In genomic region chr9:44921123-44921468, GRCm38 (mm10) we compare ENCODE assay signal across 9 mouse cellular contexts. TPM values are rescaled to one million over a fixed set of nuclear protein-coding genes. Genes with fewer than 3 reads are reported as not detected.
DNase-seq lines count a peak whose midpoint lies in the region; ATAC-seq and TF ChIP-seq lines count a peak whose summit lies in the region.
"Had no signal": no experiment of that assay in that cellular context is flagged by ENCODE, and none has a peak within 500 bp of the region (broad histone marks: within the 10 kb centered on the region; RNA-seq: fewer than 3 reads in every experiment).

No protein-coding gene starts in this region.

- DNase-seq in heart, postnatal 25 days (ENCODE audit: low spot score): no peak
- DNase-seq in embryonic facial prominence, embryonic 14.5 days (ENCODE audit: low spot score): peak; percentile 88
- peak; percentile 85 for DNase-seq in hindbrain, postnatal 0 days (ENCODE audit: low spot score)
- peak; percentile 54 for DNase-seq in lung, postnatal 14 days
- DNase-seq in testis, postnatal 14 days (ENCODE audit: low spot score): peak; percentile 41
- no peak for DNase-seq in layer of hippocampus, postnatal 10 days (ENCODE audit: low spot score in 2 of 2)

- H3K27me3 ChIP-seq in heart, embryonic 11.5 days (ENCODE audit: control insufficient read depth, insufficient read depth, low read length): no peaks in the 10 kb centered on the region
- no peaks in the 10 kb centered on the region for H3K27me3 ChIP-seq in ES-Bruce4 (ENCODE audit: control insufficient read depth, insufficient read depth, low read length, poor library complexity, severe bottlenecking)
- no peaks in the 10 kb centered on the region for H3K27me3 ChIP-seq in embryonic facial prominence, embryonic 14.5 days (replicated peaks; ENCODE audit: control insufficient read depth, insufficient read depth, low read length)
- no peaks in the 10 kb centered on the region for H3K27me3 ChIP-seq in hindbrain, postnatal 0 days (ENCODE audit: insufficient read depth, low read length)

- H3K27ac ChIP-seq in heart, embryonic 11.5 days (ENCODE audit: low read depth, low read length): peak overlapping the region; percentile 90
- peak overlapping the region; percentile 89 for H3K27ac ChIP-seq in ES-Bruce4 (ENCODE audit: insufficient read depth, low read length)
- H3K27ac ChIP-seq in embryonic facial prominence, embryonic 14.5 days (replicated peaks; ENCODE audit: low read depth, low read length): peak overlapping the region; percentile 95
- peak overlapping the region; percentile 90 for H3K27ac ChIP-seq in hindbrain, postnatal 0 days

- no peaks in the 10 kb centered on the region for H3K9me3 ChIP-seq in heart, embryonic 11.5 days (replicated peaks; ENCODE audit: control insufficient read depth, low read length)
- no peaks in the 10 kb centered on the region for H3K9me3 ChIP-seq in ES-Bruce4 (replicated peaks; ENCODE audit: control insufficient read depth, insufficient read depth, low read length, poor library complexity, severe bottlenecking)
- H3K9me3 ChIP-seq in embryonic facial prominence, embryonic 14.5 days (ENCODE audit: control insufficient read depth, low read length): no peaks in the 10 kb centered on the region
- no peaks in the 10 kb centered on the region for H3K9me3 ChIP-seq in hindbrain, postnatal 0 days (ENCODE audit: low read length)

- H3K9ac ChIP-seq in heart, embryonic 11.5 days (ENCODE audit: low read depth, low read length): peak overlapping the region; percentile 99
- H3K9ac ChIP-seq in ES-Bruce4 (ENCODE audit: low read depth, poor library complexity, severe bottlenecking): peak overlapping the region; percentile 82
- H3K9ac ChIP-seq in embryonic facial prominence, embryonic 14.5 days (ENCODE audit: low read depth, low read length): peak overlapping the region; percentile 64
- peak overlapping the region; percentile 96 for H3K9ac ChIP-seq in hindbrain, postnatal 0 days (replicated peaks; ENCODE audit: low read length)

- peak overlapping the region; percentile 65 for H3K4me2 ChIP-seq in heart, embryonic 11.5 days
- H3K4me2 ChIP-seq in embryonic facial prominence, embryonic 14.5 days (ENCODE audit: low read depth, low read length): peak overlapping the region; percentile 83
- H3K4me2 ChIP-seq in hindbrain, postnatal 0 days (ENCODE audit: low read depth, low read length): peak overlapping the region; percentile 79

- no peak for TF ChIP-seq EP300 in ES-Bruce4 (IDR thresholded peaks at IDR 0.05; ENCODE audit: insufficient read depth, low read depth, low read length)

- no peak for TF ChIP-seq CTCF in ES-Bruce4 (IDR thresholded peaks at IDR 0.05; ENCODE audit: low read depth, low read length)
- no peak for TF ChIP-seq CTCF in hindbrain, postnatal 0 days (IDR thresholded peaks at IDR 0.05; ENCODE audit: low read depth)

- H3K4me1 ChIP-seq in heart, embryonic 11.5 days (ENCODE audit: control insufficient read depth, insufficient read depth, low read length): peaks cover 8% of the 10 kb centered on the region
- no peaks in the 10 kb centered on the region for H3K4me1 ChIP-seq in ES-Bruce4 (ENCODE audit: control insufficient read depth, insufficient read depth, low read length)
- peaks cover 7% of the 10 kb centered on the region for H3K4me1 ChIP-seq in embryonic facial prominence, embryonic 14.5 days (ENCODE audit: control insufficient read depth, insufficient read depth, low read length)
- peaks cover 6% of the 10 kb centered on the region; the same call in 1 of the 2 replicates for H3K4me1 ChIP-seq in hindbrain, postnatal 0 days (ENCODE audit: insufficient read depth, low read length)

- no peak for TF ChIP-seq POLR2A in ES-Bruce4 (IDR thresholded peaks at IDR 0.05; ENCODE audit: insufficient read depth, low read length)

- peak overlapping the region; percentile 97 for H3K4me3 ChIP-seq in heart, embryonic 11.5 days (ENCODE audit: low read depth, low read length)
- peak overlapping the region; percentile 74 for H3K4me3 ChIP-seq in ES-Bruce4 (ENCODE audit: low read depth, low read length)
- H3K4me3 ChIP-seq in embryonic facial prominence, embryonic 14.5 days (ENCODE audit: low read depth, low read length): peak overlapping the region; percentile 94
- peak overlapping the region; percentile 96 for H3K4me3 ChIP-seq in hindbrain, postnatal 0 days (ENCODE audit: low read length)

- under 1% methylated on average over 8 of the region's 8 CpGs for WGBS in heart, embryonic 11.5 days (ENCODE audit: insufficient replicate concordance)
- under 1% methylated on average over 8 of the region's 8 CpGs for WGBS in embryonic facial prominence, embryonic 14.5 days
- under 1% methylated on average over 8 of the region's 8 CpGs for WGBS in hindbrain, postnatal 0 days

- intact Hi-C loops in heart, postnatal 25 days (cut with DNase I): loop anchor here (2.0 kb wide), 1 partner anchor 40 kb away; the partner anchor contains the start of gene Kmt2a

- 0 out of 2 replicates have a peak, but pooled peaks have one; percentile 77 for ATAC-seq in heart, embryonic 11.5 days (replicated peaks; ENCODE audit: insufficient number of reproducible peaks, low FRiP score, low TSS enrichment)
- ATAC-seq in embryonic facial prominence, embryonic 14.5 days (ENCODE audit: low read depth): peak; percentile 92
- ATAC-seq in hindbrain, postnatal 0 days: peak; percentile 90

- H3K36me3 ChIP-seq in heart, embryonic 11.5 days (ENCODE audit: control insufficient read depth, insufficient read depth, low read length): no peaks in the 10 kb centered on the region
- H3K36me3 ChIP-seq in ES-Bruce4 (ENCODE audit: control insufficient read depth, insufficient read depth, low read length, poor library complexity, severe bottlenecking): no peaks in the 10 kb centered on the region
- H3K36me3 ChIP-seq in embryonic facial prominence, embryonic 14.5 days (ENCODE audit: control insufficient read depth, insufficient read depth, low read length): no peaks in the 10 kb centered on the region
- peaks cover 3% of the 10 kb centered on the region; the same call in 1 of the 2 replicates for H3K36me3 ChIP-seq in hindbrain, postnatal 0 days (ENCODE audit: insufficient read depth, low read length)

RNA-seq across cellular contexts. Expression of gene Atp5l, which starts 0.6 kb away (rescaled TPM):
- polyA plus RNA-seq in heart, embryonic 11.5 days (2014; fragmentation: Nextera tagmentation; extraction: Ambion mirVana): 943 and 1,030 TPM in 2 replicates
- total RNA-seq in heart, postnatal 25 days (2021): 1,000 to 10,000 TPM; 1,628 to 1,660 TPM
- 166 and 170 TPM in 2 replicates for polyA plus RNA-seq in ES-Bruce4 (2011; ENCODE audit: insufficient read depth, insufficient read length, low read depth, missing spikeins)
- polyA plus RNA-seq in embryonic facial prominence, embryonic 14.5 days (2014; fragmentation: Nextera tagmentation; extraction: Ambion mirVana): 681 and 870 TPM in 2 replicates
- total RNA-seq in hindbrain, postnatal 0 days (2014; rRNA removed): 217 and 223 TPM in 2 replicates
- polyA plus RNA-seq in hindbrain, postnatal 0 days (2015; fragmentation: Nextera tagmentation; extraction: Ambion mirVana): 1,057 and 1,065 TPM in 2 replicates
- total RNA-seq in layer of hippocampus, postnatal 10 days (2021): 100 to 1,000 TPM; 394 to 460 TPM

RNA-seq across cellular contexts. Expression of gene Kmt2a, which starts 40.0 kb away (rescaled TPM):
- polyA plus RNA-seq in heart, embryonic 11.5 days (2014; fragmentation: Nextera tagmentation; extraction: Ambion mirVana): 7.3 and 13.9 TPM in 2 replicates
- total RNA-seq in heart, postnatal 25 days (2021): 10 to 100 TPM; 23.2 to 28.1 TPM
- polyA plus RNA-seq in ES-Bruce4 (2011; ENCODE audit: insufficient read depth, insufficient read length, low read depth, missing spikeins): 59.5 and 71.4 TPM in 2 replicates
- 12.0 and 12.3 TPM in 2 replicates for polyA plus RNA-seq in embryonic facial prominence, embryonic 14.5 days (2014; fragmentation: Nextera tagmentation; extraction: Ambion mirVana)
- 18.7 and 20.6 TPM in 2 replicates for total RNA-seq in hindbrain, postnatal 0 days (2014; rRNA removed)
- polyA plus RNA-seq in hindbrain, postnatal 0 days (2015; fragmentation: Nextera tagmentation; extraction: Ambion mirVana): 14.4 and 19.0 TPM in 2 replicates
- total RNA-seq in layer of hippocampus, postnatal 10 days (2021): 10 to 100 TPM; 50.5 to 54.6 TPM

RNA-seq across cellular contexts. Expression of gene Ube4a, which starts 44.3 kb away (rescaled TPM):
- 22.7 and 26.5 TPM in 2 replicates for polyA plus RNA-seq in heart, embryonic 11.5 days (2014; fragmentation: Nextera tagmentation; extraction: Ambion mirVana)
- 10 to 100 TPM; 37.4 to 38.3 TPM for total RNA-seq in heart, postnatal 25 days (2021)
- polyA plus RNA-seq in ES-Bruce4 (2011; ENCODE audit: insufficient read depth, insufficient read length, low read depth, missing spikeins): 37.4 and 45.9 TPM in 2 replicates
- 25.5 and 30.3 TPM in 2 replicates for polyA plus RNA-seq in embryonic facial prominence, embryonic 14.5 days (2014; fragmentation: Nextera tagmentation; extraction: Ambion mirVana)
- 42.9 and 44.5 TPM in 2 replicates for total RNA-seq in hindbrain, postnatal 0 days (2014; rRNA removed)
- 23.8 and 24.8 TPM in 2 replicates for polyA plus RNA-seq in hindbrain, postnatal 0 days (2015; fragmentation: Nextera tagmentation; extraction: Ambion mirVana)
- total RNA-seq in layer of hippocampus, postnatal 10 days (2021): 100 to 1,000 TPM in 1 of 2 experiments, 10 to 100 TPM in 1; 92.4 to 104 TPM

RNA-seq across cellular contexts. Expression of gene Cd3g, which starts 59.1 kb away (rescaled TPM):
- polyA plus RNA-seq in heart, embryonic 11.5 days (2014; fragmentation: Nextera tagmentation; extraction: Ambion mirVana): not detected in 2 replicates
- not detected for total RNA-seq in heart, postnatal 25 days (2021)
- polyA plus RNA-seq in ES-Bruce4 (2011; ENCODE audit: insufficient read depth, insufficient read length, low read depth, missing spikeins): not detected in 2 replicates
- polyA plus RNA-seq in embryonic facial prominence, embryonic 14.5 days (2014; fragmentation: Nextera tagmentation; extraction: Ambion mirVana): 0.47 and 0.67 TPM in 2 replicates
- not detected in 2 replicates for total RNA-seq in hindbrain, postnatal 0 days (2014; rRNA removed)
- not detected in 2 replicates for polyA plus RNA-seq in hindbrain, postnatal 0 days (2015; fragmentation: Nextera tagmentation; extraction: Ambion mirVana)
- total RNA-seq in layer of hippocampus, postnatal 10 days (2021): not detected
- polyA plus RNA-seq: brain, embryonic 14.5 days had no signal

Comparison
In these comparisons a context has a peak if more than half of its experiments do, and no peak if none do; other contexts are left out.
1. DNase-seq: peak in embryonic facial prominence, embryonic 14.5 days (single experiment), hindbrain, postnatal 0 days (single experiment), lung, postnatal 14 days (single experiment) and testis, postnatal 14 days (single experiment); none in heart, postnatal 25 days (single experiment) and layer of hippocampus, postnatal 10 days (0 of 2).
2. Peak in every context shown above with its lines, with median percentiles within 50 percentile points of each other: ATAC-seq, H3K27ac ChIP-seq, H3K4me2 ChIP-seq, H3K4me3 ChIP-seq and H3K9ac ChIP-seq.